Mouse (Mus musculus): ENCODE data around the gene Camk2d. TPM values are rescaled to one million over a fixed set of nuclear protein-coding genes. Genes with fewer than 3 reads are reported as not detected.

The Camk2d gene
- polyA plus RNA-seq, 1 experiment from 2014 or later = 16.5 TPM

GRCm38 (mm10) chr3:126613510-126614128 lies 17.5 kb downstream of the Camk2d start:
- H3K4me3 ChIP-seq (ENCODE audit: low read depth, low read length) = no peak overlapping the region
- H3K9me3 ChIP-seq (replicated peaks; ENCODE audit: control insufficient read depth, low read length) = no peaks in the 10 kb centered on the region
- H3K4me1 ChIP-seq (ENCODE audit: control insufficient read depth, insufficient read depth, low read length) = no peaks in the 10 kb centered on the region
- no peak overlapping the region for H3K27ac ChIP-seq (replicated peaks; ENCODE audit: low read depth, low read length)
- DNase-seq (ENCODE audit: low spot score) (no peak), ATAC-seq (replicated peaks; ENCODE audit: insufficient number of reproducible peaks, low FRiP score, low TSS enrichment, low read depth) (no peak)
- no peak overlapping the region for H3K4me2 ChIP-seq (ENCODE audit: low read depth, low read length)
- 67% methylated on average over 11 of the region's 11 CpGs for WGBS
- no peak overlapping the region for H3K9ac ChIP-seq (replicated peaks; ENCODE audit: low read length)
- no peaks in the 10 kb centered on the region for H3K27me3 ChIP-seq (ENCODE audit: control insufficient read depth, insufficient read depth, low read length)
- no peaks in the 10 kb centered on the region for H3K36me3 ChIP-seq (replicated peaks; ENCODE audit: control insufficient read depth, insufficient read depth, low read depth, low read length)

DNA sequence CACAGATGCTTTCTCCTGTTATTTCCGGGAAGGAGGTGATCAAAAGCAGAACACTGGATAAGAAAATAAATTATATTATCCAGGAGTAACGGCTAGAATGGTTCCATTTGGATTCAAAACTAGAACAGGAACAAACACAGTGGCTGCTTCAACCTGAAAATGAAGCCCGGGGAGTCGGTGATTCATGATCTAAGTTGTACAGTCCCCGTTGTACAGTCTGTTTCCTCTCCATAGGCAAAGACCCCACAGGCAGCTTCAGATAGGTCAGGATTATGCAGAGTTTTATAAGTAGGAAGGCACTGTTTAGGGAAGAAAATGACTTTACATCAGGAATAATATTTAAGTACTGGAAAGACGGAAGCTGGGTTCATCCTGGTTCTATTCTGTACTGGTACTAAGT lies 19.2 kb downstream of the Camk2d start:
- DNase-seq (ENCODE audit: low spot score) = peak; percentile 40
- Histone ChIP-seq H3K4me1 (ENCODE audit: control insufficient read depth, insufficient read depth, low read length) (no peaks in the 10 kb centered on the region), H3K36me3 (replicated peaks; ENCODE audit: control insufficient read depth, insufficient read depth, low read depth, low read length) (no peaks in the 10 kb centered on the region), H3K4me2 (ENCODE audit: low read depth, low read length) (no peak overlapping the region), H3K9ac (replicated peaks; ENCODE audit: low read length) (no peak overlapping the region), H3K27me3 (ENCODE audit: control insufficient read depth, insufficient read depth, low read length) (no peaks in the 10 kb centered on the region), H3K27ac (replicated peaks; ENCODE audit: low read depth, low read length) (no peak overlapping the region), H3K4me3 (ENCODE audit: low read depth, low read length) (no peak overlapping the region), H3K9me3 (replicated peaks; ENCODE audit: control insufficient read depth, low read length) (no peaks in the 10 kb centered on the region)
- ATAC-seq (replicated peaks; ENCODE audit: insufficient number of reproducible peaks, low FRiP score, low TSS enrichment, low read depth) = no peak
- 63% methylated on average over 6 of the region's 6 CpGs for WGBS

DNA sequence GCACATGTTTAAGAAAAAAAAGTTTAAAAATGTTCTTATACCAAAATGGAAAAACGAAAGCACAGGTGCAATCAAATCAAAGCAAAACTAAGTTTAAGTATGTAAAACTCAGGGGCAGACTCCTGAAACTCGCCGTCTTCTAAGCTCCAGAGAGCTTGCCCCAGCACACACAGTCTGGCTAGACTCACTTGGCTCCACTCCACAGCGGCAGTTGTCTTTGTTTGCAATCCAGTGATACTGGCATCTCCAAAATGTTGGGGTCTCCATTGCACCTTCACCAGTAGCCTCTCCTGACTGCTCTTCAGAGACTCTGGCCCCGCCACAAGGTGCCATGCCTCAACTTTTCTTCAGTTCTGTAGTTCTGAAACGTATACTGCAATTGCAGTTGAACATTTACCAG lies 24.1 kb downstream of the Camk2d start:
- Histone ChIP-seq H3K4me3 (ENCODE audit: low read depth, low read length) (no peak overlapping the region), H3K27me3 (ENCODE audit: control insufficient read depth, insufficient read depth, low read length) (no peaks in the 10 kb centered on the region), H3K4me1 (ENCODE audit: control insufficient read depth, insufficient read depth, low read length) (no peaks in the 10 kb centered on the region), H3K9ac (replicated peaks; ENCODE audit: low read length) (no peak overlapping the region), H3K9me3 (replicated peaks; ENCODE audit: control insufficient read depth, low read length) (no peaks in the 10 kb centered on the region), H3K27ac (replicated peaks; ENCODE audit: low read depth, low read length) (no peak overlapping the region), H3K36me3 (replicated peaks; ENCODE audit: control insufficient read depth, insufficient read depth, low read depth, low read length) (no peaks in the 10 kb centered on the region), H3K4me2 (ENCODE audit: low read depth, low read length) (no peak overlapping the region)
- DNase-seq (ENCODE audit: low spot score) (no peak), ATAC-seq (replicated peaks; ENCODE audit: insufficient number of reproducible peaks, low FRiP score, low TSS enrichment, low read depth) (no peak)
- WGBS = 86% methylated on average over 6 of the region's 6 CpGs

DNA sequence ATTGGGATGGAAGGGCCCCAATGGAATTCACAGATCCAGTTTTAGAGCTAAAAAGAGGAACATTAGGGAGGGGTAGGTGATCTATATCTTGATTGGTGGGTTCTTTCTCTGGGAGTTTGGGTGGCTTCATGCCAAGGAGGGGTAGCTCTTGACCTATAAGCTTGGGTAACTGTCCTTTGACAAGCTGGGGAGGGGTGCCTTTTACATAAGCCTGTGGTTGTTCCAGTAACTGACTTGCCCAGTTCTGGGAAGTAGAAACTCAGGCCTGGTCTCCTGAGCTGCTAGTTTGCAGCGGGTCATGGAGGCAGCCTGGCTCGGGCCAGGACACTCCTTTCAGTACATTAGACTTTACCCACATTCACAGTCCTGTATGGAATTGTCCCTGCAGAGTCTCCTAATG lies 26.4 kb downstream of the Camk2d start:
- H3K36me3 ChIP-seq (replicated peaks; ENCODE audit: control insufficient read depth, insufficient read depth, low read depth, low read length) = no peaks in the 10 kb centered on the region
- ATAC-seq (replicated peaks; ENCODE audit: insufficient number of reproducible peaks, low FRiP score, low TSS enrichment, low read depth) (no peak), DNase-seq (ENCODE audit: low spot score) (no peak)
- 95% methylated on average over 2 of the region's 2 CpGs for WGBS
- H3K9me3 ChIP-seq (replicated peaks; ENCODE audit: control insufficient read depth, low read length) = no peaks in the 10 kb centered on the region
- H3K4me1 ChIP-seq (ENCODE audit: control insufficient read depth, insufficient read depth, low read length) = no peaks in the 10 kb centered on the region
- no peak overlapping the region for H3K27ac ChIP-seq (replicated peaks; ENCODE audit: low read depth, low read length)
- H3K4me2 ChIP-seq (ENCODE audit: low read depth, low read length) = no peak overlapping the region
- H3K27me3 ChIP-seq (ENCODE audit: control insufficient read depth, insufficient read depth, low read length) = no peaks in the 10 kb centered on the region
- no peak overlapping the region for H3K4me3 ChIP-seq (ENCODE audit: low read depth, low read length)
- H3K9ac ChIP-seq (replicated peaks; ENCODE audit: low read length) = no peak overlapping the region

DNA sequence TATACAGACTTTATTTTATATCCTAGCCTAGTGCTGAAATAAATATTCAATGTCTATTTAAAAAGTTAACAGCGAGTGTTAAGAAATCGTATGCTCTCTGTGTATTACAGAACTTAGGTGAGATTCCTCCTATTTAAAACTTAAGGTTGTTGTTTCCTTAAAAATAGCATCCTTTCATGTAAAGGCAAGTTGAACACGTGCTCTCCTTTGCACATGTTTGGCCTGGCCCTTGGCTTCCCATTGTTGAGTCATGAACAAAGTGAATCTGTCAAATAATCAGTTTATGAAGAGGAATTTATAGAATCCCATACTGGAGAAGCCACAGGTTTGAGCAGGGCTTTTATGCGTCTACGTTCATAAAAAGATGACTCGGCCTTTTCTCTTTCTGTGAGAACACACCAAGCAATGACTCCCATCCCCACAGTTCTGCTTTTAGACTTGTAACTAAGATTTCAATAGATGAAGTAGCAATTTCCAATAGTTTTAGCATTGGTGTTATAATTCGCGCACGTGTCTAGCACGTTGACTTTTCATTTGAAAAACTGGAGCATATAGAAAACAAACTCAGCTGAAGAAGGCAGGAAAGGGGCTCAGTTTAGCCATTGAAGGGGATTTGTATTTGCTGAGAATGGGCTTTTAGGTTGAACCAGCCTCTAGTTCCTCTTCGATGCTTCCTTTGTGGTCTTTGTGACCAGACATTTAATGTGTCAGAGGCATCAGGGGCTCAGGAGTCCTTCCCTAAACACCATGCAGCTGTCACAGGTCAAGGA lies 29.1 kb downstream of the Camk2d start:
- Histone ChIP-seq H3K36me3 (replicated peaks; ENCODE audit: control insufficient read depth, insufficient read depth, low read depth, low read length) (no peaks in the 10 kb centered on the region), H3K4me1 (ENCODE audit: control insufficient read depth, insufficient read depth, low read length) (no peaks in the 10 kb centered on the region), H3K9me3 (replicated peaks; ENCODE audit: control insufficient read depth, low read length) (no peaks in the 10 kb centered on the region), H3K27ac (replicated peaks; ENCODE audit: low read depth, low read length) (no peak overlapping the region), H3K4me3 (ENCODE audit: low read depth, low read length) (no peak overlapping the region), H3K4me2 (ENCODE audit: low read depth, low read length) (no peak overlapping the region), H3K9ac (replicated peaks; ENCODE audit: low read length) (no peak overlapping the region), H3K27me3 (ENCODE audit: control insufficient read depth, insufficient read depth, low read length) (no peaks in the 10 kb centered on the region)
- 89% methylated on average over 11 of the region's 11 CpGs for WGBS
- DNase-seq (ENCODE audit: low spot score) (no peak), ATAC-seq (replicated peaks; ENCODE audit: insufficient number of reproducible peaks, low FRiP score, low TSS enrichment, low read depth) (no peak)

GRCm38 (mm10) chr3:126625764-126626040 lies 29.6 kb downstream of the Camk2d start:
- Histone ChIP-seq H3K27me3 (ENCODE audit: control insufficient read depth, insufficient read depth, low read length) (no peaks in the 10 kb centered on the region), H3K9me3 (replicated peaks; ENCODE audit: control insufficient read depth, low read length) (no peaks in the 10 kb centered on the region), H3K9ac (replicated peaks; ENCODE audit: low read length) (no peak overlapping the region), H3K4me3 (ENCODE audit: low read depth, low read length) (no peak overlapping the region), H3K27ac (replicated peaks; ENCODE audit: low read depth, low read length) (no peak overlapping the region), H3K4me1 (ENCODE audit: control insufficient read depth, insufficient read depth, low read length) (no peaks in the 10 kb centered on the region), H3K4me2 (ENCODE audit: low read depth, low read length) (no peak overlapping the region), H3K36me3 (replicated peaks; ENCODE audit: control insufficient read depth, insufficient read depth, low read depth, low read length) (no peaks in the 10 kb centered on the region)
- no peak for DNase-seq (ENCODE audit: low spot score)
- 86% methylated on average over 8 of the region's 8 CpGs for WGBS
- no peak for ATAC-seq (replicated peaks; ENCODE audit: insufficient number of reproducible peaks, low FRiP score, low TSS enrichment, low read depth)

- DNase-seq (ENCODE audit: low spot score) = no peak
Measured at GRCm38 (mm10) chr3:126627968-126628367, 31.9 kb downstream of the Camk2d start.

GRCm38 (mm10) chr3:126628380-126628779 lies 32.3 kb downstream of the Camk2d start:
- Histone ChIP-seq H3K36me3 (replicated peaks; ENCODE audit: control insufficient read depth, insufficient read depth, low read depth, low read length) (no peaks in the 10 kb centered on the region), H3K4me3 (ENCODE audit: low read depth, low read length) (no peak overlapping the region), H3K27me3 (ENCODE audit: control insufficient read depth, insufficient read depth, low read length) (no peaks in the 10 kb centered on the region), H3K27ac (replicated peaks; ENCODE audit: low read depth, low read length) (no peak overlapping the region), H3K4me1 (ENCODE audit: control insufficient read depth, insufficient read depth, low read length) (no peaks in the 10 kb centered on the region), H3K4me2 (ENCODE audit: low read depth, low read length) (no peak overlapping the region), H3K9me3 (replicated peaks; ENCODE audit: control insufficient read depth, low read length) (no peaks in the 10 kb centered on the region), H3K9ac (replicated peaks; ENCODE audit: low read length) (no peak overlapping the region)
- WGBS = 65% methylated on average over 3 of the region's 3 CpGs
- ATAC-seq (replicated peaks; ENCODE audit: insufficient number of reproducible peaks, low FRiP score, low TSS enrichment, low read depth) (no peak), DNase-seq (ENCODE audit: low spot score) (no peak)

More at GRCm38 (mm10) chr3:126627968-126628367, 31.9 kb downstream of the Camk2d start:
- H3K27ac ChIP-seq (replicated peaks; ENCODE audit: low read depth, low read length) = no peak overlapping the region
- no peaks in the 10 kb centered on the region for H3K4me1 ChIP-seq (ENCODE audit: control insufficient read depth, insufficient read depth, low read length)
- no peak overlapping the region for H3K9ac ChIP-seq (replicated peaks; ENCODE audit: low read length)
- no peak overlapping the region for H3K4me2 ChIP-seq (ENCODE audit: low read depth, low read length)
- H3K9me3 ChIP-seq (replicated peaks; ENCODE audit: control insufficient read depth, low read length) = no peaks in the 10 kb centered on the region
- ATAC-seq (replicated peaks; ENCODE audit: insufficient number of reproducible peaks, low FRiP score, low TSS enrichment, low read depth) = no peak
- WGBS = 87% methylated on average over 4 of the region's 4 CpGs
- no peak overlapping the region for H3K4me3 ChIP-seq (ENCODE audit: low read depth, low read length)
- no peaks in the 10 kb centered on the region for H3K36me3 ChIP-seq (replicated peaks; ENCODE audit: control insufficient read depth, insufficient read depth, low read depth, low read length)
- no peaks in the 10 kb centered on the region for H3K27me3 ChIP-seq (ENCODE audit: control insufficient read depth, insufficient read depth, low read length)

Data from embryonic facial prominence, embryonic 11.5 days (tissue).